Mouse (Mus musculus): ENCODE data around the gene Tpbg.
"Not testable (repeated sequence)": the region's sequence is repeated elsewhere in the genome, so short reads cannot be mapped to it uniquely, and the experiment has no call there.

DNA sequence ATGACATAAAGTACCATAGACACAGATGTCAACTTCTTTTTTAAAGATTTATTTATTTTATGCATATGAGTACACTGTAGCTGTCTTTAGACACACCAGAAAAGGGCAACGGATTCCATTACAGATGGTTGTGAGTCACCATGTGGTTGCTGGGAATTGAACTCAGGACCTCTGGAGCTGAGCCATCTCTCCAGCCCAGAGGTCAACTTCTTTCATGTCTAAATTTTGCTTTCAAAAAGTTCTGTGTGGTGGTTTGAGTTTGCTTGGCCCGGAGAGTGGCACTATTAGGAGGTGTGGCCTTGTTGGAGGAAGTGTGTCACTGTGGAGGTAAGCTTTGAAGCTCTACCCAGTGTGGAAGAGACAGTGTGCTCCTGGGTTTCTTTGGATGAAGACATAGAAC is 40.2 kb upstream of the Tpbg start:
- not testable (repeated sequence) for TF ChIP-seq CTCF (IDR thresholded peaks at IDR 0.05; ENCODE audit: extremely low read depth, insufficient read length, insufficient replicate concordance, low read depth, low read length); POLR2A (IDR thresholded peaks at IDR 0.05; ENCODE audit: low read depth, low read length)
